Mouse (Mus musculus) gastrocnemius, postnatal 14 days (tissue): ENCODE data around the gene Ankrd37. TPM values are rescaled to one million over a fixed set of nuclear protein-coding genes. Genes with fewer than 3 reads are reported as not detected.

Source experiments
- DNase-seq: peaks from one replicate; pipeline ENCODE4 v3.0.0; 2021; ENCODE audit warnings: mixed read lengths
- intact Hi-C: fragments of 180-260 bp; cut with DNase I; formaldehyde crosslinking; loops from one replicate; pipeline ENCODE4 v1.15.1; 2025; ENCODE audit warnings: low total_unique reads
- long read RNA-seq, 2 experiments: library from polyadenylated mRNA; stranded (forward); transcript quantifications; one replicate each; pipeline ENCODE4 v2.0.0; 2021
- total RNA-seq, 2 experiments: library from RNA; stranded (reverse); gene quantifications; 2 replicates each; pipeline ENCODE4 v1.2.3; 2021

Ankrd37 gene
- 1 to 10 TPM; 1.2 to 2.6 TPM for total RNA-seq
- long read RNA-seq, experiment 1, partial matches to known transcripts: 0 of 2 reads
- long read RNA-seq, experiment 1, other reads (novel, unspliced or antisense): 1 of 2 reads
- long read RNA-seq, experiment 2, partial matches to known transcripts: 0 of 2 reads
- long read RNA-seq, experiment 2, other reads (novel, unspliced or antisense): 0 of 2 reads

GRCm38 (mm10) chr8:46005596-46005995 lies at the start of gene Ankrd37:
Gene Ankrd37, minus strand, starts transcription at chr8:46005707.
- DNase-seq: no peak
- intact Hi-C loops: no loop called here

GRCm38 (mm10) chr8:46040260-46040659 lies 34.8 kb upstream of the Ankrd37 start:
- DNase-seq: no peak
- intact Hi-C loops: no loop called here

GRCm38 (mm10) chr8:46039666-46040065 lies 34.2 kb upstream of the Ankrd37 start:
- intact Hi-C loops: no loop called here
- DNase-seq: no peak

GRCm38 (mm10) chr8:46036217-46036616 lies 30.7 kb upstream of the Ankrd37 start:
- DNase-seq: no peak
- intact Hi-C loops: no loop called here

GRCm38 (mm10) chr8:46024392-46024791 lies 18.9 kb upstream of the Ankrd37 start:
- intact Hi-C loops: no loop called here
- no peak for DNase-seq

GRCm38 (mm10) chr8:46022758-46023157 lies 17.3 kb upstream of the Ankrd37 start:
- intact Hi-C loops: no loop called here
- no peak for DNase-seq

- DNase-seq: no peak
- intact Hi-C loops: no loop called here
These were observed 16.7 kb upstream of the Ankrd37 start for GRCm38 (mm10) chr8:46022203-46022602.

- intact Hi-C loops: no loop called here
- no peak for DNase-seq
These were observed 5.5 kb upstream of the Ankrd37 start for GRCm38 (mm10) chr8:46010746-46011680.

GRCm38 (mm10) chr8:46010306-46010705 lies 4.8 kb upstream of the Ankrd37 start:
- intact Hi-C loops: no loop called here
- no peak for DNase-seq

GRCm38 (mm10) chr8:46007050-46007672 lies 1.7 kb upstream of the Ankrd37 start:
- intact Hi-C loops: no loop called here

GRCm38 (mm10) chr8:45999784-46000705 lies 5.5 kb downstream of the Ankrd37 start:
- intact Hi-C loops: no loop called here

More at GRCm38 (mm10) chr8:46007050-46007672, 1.7 kb upstream of the Ankrd37 start:
- no peak for DNase-seq

GRCm38 (mm10) chr8:45999138-45999783 lies 6.2 kb downstream of the Ankrd37 start, which contains the start of gene Lrp2bp:
Gene Lrp2bp, plus strand, starts transcription at chr8:45999303.
- intact Hi-C loops: no loop called here
- no peak for DNase-seq

More at GRCm38 (mm10) chr8:45999784-46000705, 5.5 kb downstream of the Ankrd37 start:
- peak; percentile 99 for DNase-seq

- intact Hi-C loops: no loop called here
- no peak for DNase-seq
These were observed 7.3 kb downstream of the Ankrd37 start for GRCm38 (mm10) chr8:45998228-45998627.

- no peak for DNase-seq
- intact Hi-C loops: no loop called here
These were observed 9.9 kb downstream of the Ankrd37 start for GRCm38 (mm10) chr8:45995576-45995975.

- no peak for DNase-seq
- intact Hi-C loops: no loop called here
These were observed 11.4 kb downstream of the Ankrd37 start for GRCm38 (mm10) chr8:45994111-45994510.

GRCm38 (mm10) chr8:45990631-45991310 lies 14.7 kb downstream of the Ankrd37 start:
- intact Hi-C loops: no loop called here

GRCm38 (mm10) chr8:45988189-45988588 lies 17.3 kb downstream of the Ankrd37 start:
- intact Hi-C loops: no loop called here
- DNase-seq: no peak

More at GRCm38 (mm10) chr8:45990631-45991310, 14.7 kb downstream of the Ankrd37 start:
- no peak for DNase-seq

GRCm38 (mm10) chr8:45986665-45987064 lies 18.8 kb downstream of the Ankrd37 start:
- intact Hi-C loops: no loop called here
- no peak for DNase-seq
